Mouse (Mus musculus) urinary bladder, postnatal 4 days (tissue): ENCODE data around the gene Hoxa3.

Experiments used
- DNase-seq, 2 experiments: peaks; one replicate each; pipeline ENCODE4 v3.0.0; 2021 to 2022; ENCODE audit warnings: low spot score in 2 of 2

The Hoxa3 gene

DNA sequence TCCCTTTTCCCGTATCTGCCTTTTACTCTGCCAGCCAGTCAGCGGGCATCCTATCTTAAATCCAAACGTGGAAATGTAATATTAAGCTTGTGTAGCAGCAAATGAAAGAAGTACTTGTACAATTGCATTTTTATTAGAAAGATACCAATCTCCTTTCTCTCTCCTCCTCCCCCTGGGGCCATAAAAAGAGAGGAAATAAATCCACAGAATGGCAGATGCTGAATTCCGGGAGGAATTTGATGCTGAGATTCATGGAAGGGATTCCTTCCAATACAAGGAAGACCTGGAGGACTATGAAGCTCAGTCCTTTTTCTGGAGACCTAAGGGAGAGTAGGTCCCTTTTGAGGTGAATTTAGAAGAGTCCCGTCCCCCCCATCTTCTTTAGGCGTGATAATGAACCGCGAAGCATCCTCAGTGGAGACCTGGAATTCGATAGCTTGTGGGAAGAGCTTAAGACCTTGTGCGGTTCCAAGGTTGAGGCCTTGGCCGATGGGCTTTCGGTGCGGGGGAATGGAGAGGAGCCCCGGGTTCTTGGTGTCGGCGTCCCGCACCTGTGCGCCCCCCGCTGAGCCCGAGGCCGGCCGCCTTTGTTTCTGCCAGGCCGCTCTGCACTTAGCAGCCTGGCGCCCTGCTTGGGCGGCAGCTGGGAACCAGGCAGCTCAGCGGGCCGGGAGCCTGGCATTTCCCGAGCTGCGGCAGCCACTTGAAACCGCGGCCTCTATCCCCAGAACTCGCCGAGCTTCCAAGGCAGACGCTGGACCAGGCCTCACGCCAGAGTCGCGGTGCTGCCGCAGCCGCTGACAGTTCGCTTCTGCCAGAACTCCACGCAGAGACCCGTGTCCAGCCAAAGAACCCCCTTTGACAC is 44.7 kb downstream of the Hoxa3 start:
- DNase-seq, result peak in 1 of 2 experiments; percentile 16

DNA sequence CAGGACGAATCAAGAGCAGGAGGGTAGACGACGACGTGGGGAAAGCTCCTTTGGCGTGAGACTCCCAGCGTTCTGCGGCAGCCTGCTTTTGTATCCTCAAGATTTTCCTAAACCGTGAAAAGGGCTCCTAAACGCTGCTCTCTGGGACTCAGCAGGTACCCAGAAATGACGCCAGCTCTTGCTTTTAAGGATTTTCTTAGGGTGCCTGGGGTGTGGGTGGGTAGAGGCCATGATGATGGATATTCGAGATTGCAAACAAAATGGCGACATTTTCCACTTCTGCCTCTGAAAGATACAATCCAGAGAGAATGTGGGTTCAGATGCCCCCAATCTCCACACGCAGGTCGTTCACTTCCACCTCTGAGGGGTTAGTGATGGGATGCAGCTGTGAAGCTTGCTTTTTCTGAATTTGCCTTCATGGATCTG is 45.4 kb downstream of the Hoxa3 start:
- peak in 1 of 2 experiments; percentile 5 for DNase-seq

DNA sequence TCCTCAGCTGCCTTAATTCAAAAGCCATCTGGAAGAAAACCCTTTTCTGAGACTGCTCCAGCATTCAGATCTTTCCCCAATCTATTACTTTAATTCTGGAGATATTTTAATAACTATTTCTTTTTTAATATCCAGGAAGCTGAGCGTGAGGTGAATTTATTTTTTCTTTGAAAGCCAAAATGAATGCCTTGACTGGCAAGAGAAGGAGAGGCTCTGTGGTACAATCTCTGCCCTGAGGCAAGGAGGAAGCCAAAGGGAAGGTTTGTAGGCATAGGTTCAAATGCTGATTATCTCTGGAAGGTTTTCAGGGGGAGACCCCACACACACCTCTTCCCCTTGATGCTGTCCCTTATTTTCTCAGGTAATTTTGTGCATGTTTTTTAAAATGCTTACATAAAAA is 46.0 kb downstream of the Hoxa3 start:
- DNase-seq, result no peak

DNA sequence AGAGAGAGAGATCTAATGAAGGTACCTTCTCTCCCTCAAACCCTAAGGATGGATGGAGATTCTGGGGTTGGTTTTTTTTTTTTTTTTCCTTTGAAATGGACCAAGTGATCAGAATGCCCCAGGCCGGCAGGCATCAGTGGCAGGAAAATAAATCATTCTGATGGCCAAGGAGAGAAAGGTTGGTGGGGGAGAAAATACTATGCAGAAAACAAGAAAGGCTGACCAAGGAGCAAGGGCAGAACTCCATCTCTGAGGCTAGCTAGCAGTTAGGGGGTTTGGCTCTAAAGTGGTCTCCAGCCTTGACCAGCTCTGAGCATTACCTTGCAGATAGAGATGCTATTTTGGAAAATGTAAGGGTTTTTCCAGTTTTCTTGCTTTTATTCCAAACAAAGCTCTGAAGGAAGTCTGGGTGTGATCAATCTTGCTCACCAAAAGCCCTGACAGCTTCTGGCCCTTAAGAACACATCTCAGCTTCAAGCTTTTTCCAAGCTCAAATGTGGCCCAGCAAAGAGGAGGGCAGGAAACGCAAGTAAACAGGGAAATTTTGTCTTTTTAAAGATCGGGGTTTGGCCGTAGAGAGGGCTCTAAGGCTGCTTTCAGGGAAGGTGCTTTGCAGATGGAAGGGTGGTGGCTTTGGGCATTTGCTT is 46.6 kb downstream of the Hoxa3 start:
- peak in 1 of 2 experiments; percentile 10 for DNase-seq

DNA sequence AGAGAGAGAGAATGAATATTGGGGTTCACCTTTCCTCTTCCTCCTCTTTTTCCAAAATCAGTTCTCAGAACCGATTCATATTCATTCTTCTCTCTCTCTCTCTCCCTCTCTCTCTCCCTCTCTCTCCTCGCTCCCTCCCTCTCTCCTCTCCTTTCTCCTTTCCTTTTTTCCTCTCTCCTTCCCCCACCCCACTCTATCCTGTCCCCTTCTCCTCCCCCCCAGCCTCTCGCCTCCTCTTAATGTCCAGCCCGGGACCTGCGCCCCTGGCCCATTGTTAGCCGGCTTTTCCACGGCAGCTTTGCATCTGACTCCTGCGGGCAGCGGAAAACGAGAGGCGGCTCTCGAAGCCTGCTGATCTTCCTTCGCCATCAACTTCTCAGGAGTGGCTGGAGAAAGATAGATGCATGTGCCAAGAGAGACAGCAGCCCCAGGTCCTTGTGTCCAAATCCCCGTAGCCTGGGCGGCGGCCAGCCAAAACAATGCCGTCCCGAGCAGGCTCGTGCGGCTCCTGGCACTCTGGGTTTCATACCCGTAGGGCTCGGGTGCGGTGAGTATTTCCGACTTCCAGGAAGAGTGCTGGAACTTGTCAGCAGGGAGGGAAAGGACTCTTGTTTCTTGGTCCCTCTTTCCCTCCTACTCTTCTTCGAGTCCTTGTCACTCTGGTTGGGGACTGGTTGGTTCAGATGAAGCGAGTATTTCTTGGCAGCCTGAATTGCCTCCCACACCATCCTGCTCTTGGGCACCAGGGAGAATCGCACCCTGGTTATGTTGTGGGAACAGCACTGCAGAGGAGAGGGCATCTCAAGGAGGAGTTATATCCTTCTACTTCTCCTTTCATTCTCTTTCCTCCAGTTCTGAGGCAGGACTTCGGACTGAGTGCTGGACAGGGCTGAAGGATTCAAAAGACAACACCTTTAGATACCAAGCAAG is 47.4 kb downstream of the Hoxa3 start:
- peak in 1 of 2 experiments; percentile 19 for DNase-seq

DNA sequence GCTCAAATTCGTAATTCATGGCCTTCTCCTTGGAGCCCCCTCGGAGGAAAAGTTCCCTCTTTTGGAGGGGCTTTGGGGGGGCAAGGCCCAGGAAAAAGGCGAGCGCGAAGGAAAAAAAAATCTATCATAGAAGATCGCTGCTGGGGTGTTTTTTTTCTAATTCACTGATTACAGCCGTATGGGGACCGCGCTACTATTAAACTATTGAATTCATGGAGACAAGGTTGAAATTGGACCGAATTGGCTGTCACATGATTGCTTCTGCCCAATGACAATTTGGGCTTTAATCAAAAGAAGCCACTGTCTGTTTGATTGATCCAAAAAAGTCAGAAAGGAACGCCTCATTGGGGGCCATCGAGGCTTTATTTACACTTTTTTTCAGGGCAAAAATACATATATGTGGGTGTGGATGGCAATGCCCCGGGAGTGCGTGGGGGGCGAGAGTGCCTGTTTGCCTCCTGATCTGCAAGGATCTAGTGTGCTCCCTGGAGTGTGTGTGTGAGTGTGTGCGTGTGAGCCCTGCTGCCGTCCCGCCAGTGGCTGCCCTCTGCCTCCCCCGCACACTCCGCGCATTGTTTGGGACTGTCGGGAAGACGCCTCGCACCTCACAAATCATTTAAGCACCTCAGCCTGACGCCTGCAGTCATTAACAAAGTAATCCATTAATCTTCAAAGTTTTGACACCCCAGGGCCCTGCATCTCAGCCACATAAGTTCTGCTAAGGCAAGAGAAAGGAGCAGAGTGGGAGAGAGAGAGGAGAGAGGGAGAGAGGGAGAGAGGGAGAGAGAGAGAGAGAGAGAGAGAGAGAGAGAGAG is 48.3 kb downstream of the Hoxa3 start, which contains the start of gene Hoxa2:
TSS of gene Hoxa2 (minus strand) at position 206 of the 815 bp plus-strand sequence.
- DNase-seq, result peak in 1 of 2 experiments; percentile 16

DNA sequence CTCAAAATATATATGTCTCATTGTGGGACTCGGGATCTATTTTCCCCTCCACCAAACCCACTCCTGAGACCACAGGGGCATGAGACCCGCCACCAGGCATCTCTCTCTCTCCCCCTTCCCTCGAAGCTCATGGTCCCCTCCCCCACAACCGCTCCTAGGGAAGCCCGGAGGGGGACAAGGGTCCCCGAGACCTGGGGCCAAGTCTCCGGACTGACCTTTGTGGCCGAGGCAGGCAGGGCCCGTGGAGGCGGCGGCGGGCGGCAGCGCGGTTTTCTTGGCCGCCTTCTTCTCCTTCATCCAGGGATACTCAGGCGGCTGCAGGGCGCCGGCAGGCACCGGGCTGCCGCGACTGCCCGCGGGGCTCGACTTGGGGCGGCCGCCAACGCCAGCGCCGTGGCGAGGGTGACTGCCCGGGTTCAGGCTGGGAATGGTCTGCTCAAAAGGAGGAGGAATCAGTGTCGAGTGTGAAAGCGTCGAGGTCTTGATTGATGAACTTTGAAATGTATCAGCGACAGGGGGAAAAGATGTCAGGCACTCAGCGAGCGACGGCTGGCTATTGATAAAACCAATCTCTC is 49.0 kb downstream of the Hoxa3 start:
- DNase-seq, result peak in 1 of 2 experiments; percentile 18

DNA sequence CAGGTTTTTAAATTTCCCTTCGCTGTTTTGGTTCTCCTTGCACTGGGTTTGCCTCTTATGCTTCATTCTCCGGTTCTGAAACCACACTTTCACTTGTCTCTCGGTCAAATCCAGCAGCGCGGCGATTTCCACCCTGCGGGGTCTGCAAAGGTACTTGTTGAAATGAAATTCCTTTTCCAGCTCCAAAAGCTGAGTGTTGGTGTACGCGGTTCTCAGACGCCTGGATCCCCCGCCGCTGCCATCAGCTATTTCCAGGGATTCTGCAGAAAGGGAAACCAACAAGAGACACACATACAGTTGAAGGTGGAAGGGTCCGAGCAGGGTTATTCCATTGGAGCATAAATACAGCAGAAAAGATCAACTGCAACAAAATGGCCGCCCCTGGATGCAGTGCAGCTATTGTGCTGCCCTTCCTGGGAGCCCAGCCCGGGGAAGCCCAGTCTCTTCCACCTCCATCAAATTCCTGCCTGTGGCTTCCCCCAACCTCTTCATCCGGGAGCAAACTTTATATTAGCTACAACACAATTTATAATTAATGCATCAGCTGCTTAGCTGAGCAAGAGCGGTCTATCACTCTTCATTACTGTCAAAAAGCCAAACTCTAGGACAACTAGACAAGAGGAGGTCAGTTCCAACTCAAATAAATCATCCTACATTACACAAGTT is 49.6 kb downstream of the Hoxa3 start:
- DNase-seq, result peak in 1 of 2 experiments; percentile 16

DNA sequence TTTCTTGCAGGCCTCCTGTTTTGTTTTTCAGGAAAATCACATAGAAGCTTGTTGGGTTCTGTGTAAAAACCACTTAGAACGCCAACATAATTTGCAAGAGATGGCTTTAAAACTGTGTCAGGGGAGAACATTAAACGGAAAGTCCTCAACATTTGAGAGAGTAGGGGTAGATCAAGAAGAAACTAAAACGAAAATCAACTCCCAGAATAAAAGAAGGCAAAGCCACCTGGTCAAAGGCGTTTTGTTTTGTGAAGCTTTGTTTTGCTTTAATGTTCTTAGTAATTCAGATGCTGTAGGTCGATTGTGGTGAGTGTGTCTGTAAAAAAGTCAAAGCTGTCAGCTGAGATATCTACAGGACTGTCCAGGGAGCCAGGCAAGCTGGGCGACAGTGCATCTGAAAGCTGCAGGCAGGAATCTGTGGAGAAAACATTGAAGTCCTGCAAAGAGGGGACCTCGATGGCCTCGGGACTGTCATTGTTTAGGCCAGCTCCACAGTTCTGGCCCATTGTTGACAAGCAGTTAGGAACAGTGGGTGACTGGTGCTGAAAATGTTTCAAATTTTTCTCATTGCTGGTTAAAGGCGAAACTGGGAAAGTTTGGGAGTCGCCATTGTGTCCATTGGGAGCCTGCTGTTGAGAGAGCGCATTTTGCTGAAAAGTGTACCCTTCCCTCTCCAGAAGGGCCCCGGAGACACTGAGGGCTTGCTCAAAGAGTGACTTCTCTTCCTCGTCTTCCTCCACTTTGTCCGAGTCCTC is 50.3 kb downstream of the Hoxa3 start:
- DNase-seq, result peak in 1 of 2 experiments; percentile 15

DNA sequence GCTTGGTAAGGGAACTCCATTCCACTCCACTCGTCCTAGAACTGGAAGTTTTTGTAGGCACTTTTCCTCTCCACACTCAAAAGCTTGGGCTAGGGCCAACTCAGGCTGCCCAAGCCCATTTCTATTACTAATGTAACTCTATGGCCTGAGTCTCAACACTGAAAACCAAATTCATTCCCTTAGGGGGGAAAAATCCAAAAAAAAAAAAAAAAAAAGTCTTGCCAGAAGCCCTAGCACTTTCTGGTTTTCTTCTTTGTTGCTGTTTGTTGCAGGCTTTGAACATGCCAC is 51.1 kb downstream of the Hoxa3 start:
- DNase-seq, result no peak

DNA sequence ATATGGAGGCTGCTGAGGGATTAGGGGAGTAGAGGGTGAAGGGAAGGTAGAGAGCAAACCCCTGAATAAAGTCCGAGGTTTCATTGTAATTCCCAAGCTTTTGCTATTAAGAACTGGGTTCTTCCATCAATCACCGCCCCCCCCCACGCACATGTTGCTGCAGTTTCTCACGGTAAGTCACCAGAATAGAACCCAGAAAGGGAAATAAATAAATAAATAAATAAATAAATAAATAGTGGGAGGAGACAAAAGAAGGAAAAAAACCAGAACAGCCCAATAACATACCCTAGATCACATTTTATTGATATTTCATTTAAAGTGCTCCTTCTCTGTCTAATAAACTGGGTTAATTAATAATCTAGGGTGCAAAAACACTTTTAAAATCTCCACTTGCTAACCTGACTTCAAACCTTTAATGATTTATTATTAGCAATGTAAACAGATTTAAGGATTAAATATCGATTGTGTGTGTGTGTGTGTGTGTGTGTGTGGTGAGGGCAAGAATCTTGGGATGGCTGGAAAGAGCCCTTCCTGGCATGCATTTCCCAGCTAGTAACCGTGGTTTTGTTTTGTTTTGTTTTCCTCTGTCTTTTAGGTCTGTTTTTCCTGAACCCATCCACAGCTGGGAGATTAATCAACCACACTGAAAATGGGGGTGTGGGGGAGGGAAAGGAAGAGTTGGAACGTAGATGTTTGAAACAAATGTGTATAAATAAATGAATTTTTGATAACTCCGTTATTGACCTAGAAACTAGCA is 51.6 kb downstream of the Hoxa3 start:
- DNase-seq, result no peak

DNA sequence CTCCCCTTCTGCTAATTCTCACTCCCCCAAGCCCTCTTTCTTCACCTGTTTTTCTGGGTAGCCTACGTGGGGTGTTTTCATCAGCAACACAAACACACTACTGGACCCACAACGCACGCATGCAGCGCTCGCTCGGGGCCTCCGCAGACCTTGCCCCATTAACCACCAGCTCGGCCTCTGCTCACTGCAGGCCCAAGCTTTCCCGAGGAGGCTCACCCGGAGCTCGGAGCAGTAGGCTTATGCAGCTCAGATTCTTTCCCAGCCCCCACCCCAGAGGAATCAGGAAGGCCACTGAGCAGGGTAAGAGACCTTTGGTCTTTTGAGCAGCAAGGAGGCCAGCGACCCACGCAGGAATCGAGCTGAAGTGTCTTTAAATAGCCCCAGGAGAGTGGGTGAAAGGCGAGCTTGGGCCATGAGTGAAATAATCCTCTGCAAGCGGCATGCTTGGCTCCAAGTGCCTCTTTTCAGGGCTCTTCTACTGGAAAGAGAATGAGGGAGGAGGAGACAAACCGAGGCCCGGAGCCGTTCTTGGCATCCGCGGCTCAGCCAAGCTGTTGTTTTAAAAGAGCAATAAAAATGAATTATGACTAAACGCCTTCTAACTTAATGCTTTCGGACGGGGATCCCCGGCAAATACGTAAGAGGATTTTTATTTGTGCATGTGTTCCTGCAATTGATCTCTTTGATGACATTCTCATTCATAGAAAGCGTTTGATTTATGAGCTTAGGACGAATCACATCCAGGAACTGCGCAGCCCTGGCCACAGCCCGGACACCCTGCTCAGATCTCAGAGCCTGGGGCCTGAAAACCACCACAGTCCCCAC is 52.4 kb downstream of the Hoxa3 start:
- DNase-seq, result no peak

DNA sequence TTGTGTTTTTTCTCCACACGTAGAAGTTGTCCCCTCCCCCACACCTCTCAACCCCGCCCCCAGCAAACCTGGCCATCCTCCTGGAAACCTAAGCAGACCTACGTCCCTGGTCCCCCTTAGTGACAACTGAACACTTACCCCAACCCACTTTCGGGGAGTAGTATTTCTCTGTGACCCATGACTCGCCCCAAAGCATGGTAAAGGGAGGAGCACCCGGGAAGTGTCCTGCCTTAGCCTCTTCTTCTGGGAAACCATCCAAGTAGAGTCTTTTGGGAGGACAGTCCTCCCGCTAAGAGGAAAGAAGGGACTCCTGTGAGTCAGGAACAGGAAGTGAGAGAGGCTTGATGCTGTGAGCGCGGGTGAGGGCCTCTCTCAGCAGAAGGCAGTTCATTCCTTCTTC is 53.2 kb downstream of the Hoxa3 start:
- no peak for DNase-seq

DNA sequence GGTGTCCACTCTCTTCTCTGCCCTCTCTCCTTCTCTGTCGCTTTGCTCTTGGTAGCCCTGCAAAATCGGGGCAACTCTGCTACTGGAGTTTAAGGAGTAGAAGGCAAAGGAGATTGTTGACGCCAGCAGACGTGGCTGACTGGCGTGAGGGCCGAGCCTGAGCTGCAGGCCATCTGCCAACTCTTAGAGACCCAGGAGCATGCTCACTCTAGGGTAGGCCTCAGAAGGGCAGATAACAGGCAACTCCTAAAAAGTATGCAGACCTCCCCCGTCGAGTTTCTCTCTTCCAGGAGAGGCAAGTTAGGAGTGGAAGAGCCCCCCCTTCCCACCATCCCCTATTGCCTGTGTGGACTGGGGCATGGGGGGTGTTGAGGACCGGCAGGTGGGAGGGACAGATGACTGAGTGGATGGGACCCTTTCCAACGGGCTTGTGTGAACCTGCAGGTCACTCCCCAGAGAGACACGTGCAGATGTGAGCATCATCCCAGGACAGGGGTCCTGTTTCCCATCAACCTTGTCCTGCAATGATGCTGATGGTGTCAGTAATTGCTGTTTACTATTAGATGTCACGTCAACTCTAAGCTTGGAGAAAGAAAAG is 53.9 kb downstream of the Hoxa3 start:
- DNase-seq, result no peak

DNA sequence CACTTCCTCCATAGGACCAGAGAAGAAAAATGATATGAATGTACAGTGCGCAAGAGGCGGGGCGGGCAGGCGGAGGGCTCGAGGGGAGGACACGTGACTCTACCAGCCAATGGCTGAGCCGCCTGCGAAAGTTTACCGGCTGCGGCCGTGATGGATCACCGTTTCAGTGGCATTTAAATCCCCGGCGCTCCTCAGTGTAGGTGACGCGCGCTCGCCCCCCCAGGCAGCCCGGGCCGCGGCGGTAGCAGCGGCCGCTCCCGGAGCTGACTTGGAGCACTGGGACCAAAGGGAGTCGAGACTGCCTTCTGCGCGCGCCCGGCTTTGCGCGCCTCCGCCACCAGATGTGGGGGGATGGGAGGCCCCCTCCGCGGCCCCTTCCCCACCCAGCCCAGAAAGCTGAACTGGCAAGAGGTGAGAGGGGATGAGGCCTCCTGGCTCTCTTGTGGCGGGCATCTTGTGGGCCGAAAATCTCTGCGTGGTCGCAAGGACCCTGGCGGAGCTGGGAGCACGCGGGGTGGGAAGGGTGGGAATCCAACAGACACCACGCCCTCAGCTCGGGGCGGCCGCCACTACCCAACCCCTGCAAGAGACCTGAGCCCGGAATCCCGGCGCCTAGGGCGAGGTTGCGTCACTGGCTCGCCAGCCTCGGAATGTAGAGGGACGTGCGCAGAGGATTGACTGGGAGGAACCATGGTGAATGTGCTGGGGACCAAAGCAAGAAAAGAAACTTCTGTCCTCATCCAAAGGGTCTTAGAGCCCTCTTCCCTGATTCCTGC is 54.7 kb downstream of the Hoxa3 start, which contains the start of gene Hoxa1:
TSS of gene Hoxa1 (minus strand) at position 42 of the 776 bp plus-strand sequence.
- peak; percentile 76 to 81 for DNase-seq

DNA sequence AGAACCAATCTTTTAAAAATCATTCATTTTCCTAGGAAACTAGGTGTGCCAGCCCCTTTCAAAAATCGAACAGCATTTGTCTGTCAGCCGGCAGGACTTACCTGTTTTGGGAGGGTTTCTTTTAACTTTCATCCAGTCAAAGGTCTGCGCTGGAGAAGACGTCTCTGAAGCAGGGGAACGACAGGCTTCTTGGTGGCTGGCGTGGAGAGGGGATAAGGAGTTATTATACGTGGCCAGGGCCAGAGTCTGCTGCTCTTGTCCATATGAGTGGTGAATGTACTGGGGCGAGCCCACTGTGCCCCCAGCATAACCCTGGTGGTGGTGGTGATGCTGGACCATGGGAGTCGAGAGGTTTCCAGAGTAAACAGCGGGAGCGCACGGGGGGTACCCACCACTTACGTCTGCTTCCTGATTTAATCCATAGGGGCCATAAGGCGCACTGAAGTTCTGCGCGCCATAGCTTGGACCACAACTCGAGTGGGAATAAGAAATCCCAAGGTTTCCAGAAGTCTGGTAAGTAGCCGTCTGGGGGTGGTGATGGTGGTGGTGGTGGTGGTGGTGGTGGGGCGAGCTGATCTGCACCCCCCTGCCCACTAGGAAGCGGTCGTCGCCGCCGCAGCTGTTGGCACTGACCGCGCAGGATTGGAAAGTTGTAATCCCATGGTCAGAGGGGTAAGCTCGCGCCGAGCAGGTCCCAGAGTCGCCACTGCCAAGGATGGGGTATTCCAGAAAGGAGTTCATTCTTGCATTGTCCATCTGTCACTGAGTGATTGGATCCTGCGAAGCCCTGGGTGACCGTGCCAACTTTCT is 55.5 kb downstream of the Hoxa3 start:
- no peak for DNase-seq
